Mouse (Mus musculus): ENCODE data around the gene Cdkn2a.

DNA sequence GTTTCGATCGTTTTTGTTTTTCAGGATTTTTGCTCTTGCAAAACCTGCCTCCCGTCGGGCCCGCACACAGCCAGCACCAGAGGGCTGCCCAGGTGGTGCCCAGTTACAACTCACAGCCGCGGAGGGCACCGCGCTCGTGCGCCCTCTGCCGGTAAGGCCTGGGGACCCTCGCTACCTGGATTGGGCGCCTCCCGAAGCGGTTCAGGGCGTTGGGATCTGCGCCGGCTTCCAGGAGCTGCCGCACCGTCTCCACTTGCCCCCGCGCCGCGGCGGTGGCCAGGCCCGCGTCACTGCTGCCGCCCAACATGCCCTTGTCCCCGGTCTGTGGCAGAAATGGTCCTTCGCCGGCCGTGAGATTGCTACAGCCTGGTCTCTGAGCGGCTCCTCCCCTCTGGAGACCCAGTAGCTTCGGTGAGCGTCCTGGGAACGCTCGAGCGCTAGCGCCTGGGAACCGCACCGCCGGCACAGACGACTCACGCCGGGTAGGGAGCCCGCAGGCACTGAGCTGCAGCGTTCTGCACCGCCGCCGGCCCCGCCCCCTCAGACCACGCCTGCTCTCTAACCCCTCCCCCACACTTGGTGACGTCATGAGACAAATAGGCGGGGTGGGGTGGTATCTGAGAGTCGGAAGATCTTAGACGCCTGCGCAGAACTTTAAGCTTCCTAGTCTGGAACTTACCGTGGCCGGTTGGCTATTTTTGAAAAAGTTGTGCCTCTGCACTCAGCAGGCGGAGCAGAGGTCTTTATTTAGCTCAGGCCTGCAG is 16.2 kb upstream of the Cdkn2a start, which contains the start of gene Cdkn2b:
- TF ChIP-seq CTCF (IDR thresholded peaks at IDR 0.05; ENCODE audit: control insufficient read depth, insufficient read depth, insufficient replicate concordance, low read depth, low read length) (peak; percentile 74), POLR2A (IDR thresholded peaks at IDR 0.05; ENCODE audit: control insufficient read depth, low read depth, low read length) (peak; percentile 66; the same call in 1 of the 2 replicates)
